Mouse (Mus musculus) embryonic fibroblast, embryonic 13.5 days (primary cell): ENCODE data around the gene Gprasp1.
"Not testable (repeated sequence)": the region's sequence is repeated elsewhere in the genome, so short reads cannot be mapped to it uniquely, and the experiment has no call there.

ENCODE experiments used
- CTCF ChIP-seq: IDR thresholded peaks from 2 replicates; pipeline ENCODE4 v1.5.1; 2011; ENCODE audit warnings: mild to moderate bottlenecking, control low read depth, low read length, moderate library complexity, borderline replicate concordance; ENCODE audit not compliant: insufficient read depth
- POLR2A ChIP-seq: IDR thresholded peaks from 2 replicates; pipeline ENCODE4 v1.6.1; 2011; ENCODE audit warnings: low read depth, mild to moderate bottlenecking, control low read depth, low read length, moderate library complexity

DNA sequence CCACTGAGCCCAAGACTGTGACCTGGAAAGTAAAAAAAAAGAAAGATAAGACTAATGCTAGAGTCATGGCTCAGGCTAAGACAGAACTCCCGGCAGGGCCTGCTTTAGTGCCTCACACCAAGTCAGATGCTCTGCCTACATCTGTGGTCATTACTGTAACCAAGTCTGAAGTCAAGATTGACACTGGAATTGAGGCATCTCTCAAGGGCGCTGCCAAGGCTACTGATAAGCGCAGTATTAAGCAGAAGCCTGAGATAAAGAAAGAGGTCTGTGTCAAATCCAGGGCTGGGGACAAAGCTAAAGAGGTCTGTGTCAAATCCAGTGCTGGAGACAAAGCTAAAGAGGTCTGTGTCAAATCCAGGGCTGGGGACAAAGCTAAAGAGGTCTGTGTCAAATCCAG is 2.8 kb downstream of the Gprasp1 start:
- TF ChIP-seq POLR2A, CTCF: not testable (repeated sequence)
